Mouse (Mus musculus) kidney, adult 2 months (tissue): ENCODE results near the gene Ache.

Source experiments
- CTCF ChIP-seq: fragments of 200-500 bp; conservative IDR thresholded peaks from 2 replicates; pipeline ENCODE4 v1.5.1; 2011; ENCODE audit warnings: low read depth, mild to moderate bottlenecking, control low read depth, low read length, moderate library complexity, mixed read lengths; ENCODE audit not compliant: insufficient read depth, insufficient read length
- POLR2A ChIP-seq: fragments of 200-500 bp; IDR thresholded peaks from one replicate; pipeline ENCODE4 v1.6.1; 2011; ENCODE audit warnings: low read depth, low read length, control low read depth

GRCm38 (mm10) chr5:137339290-137339979, 52.1 kb downstream of the Ache start:
- TF ChIP-seq POLR2A, result no peak
- no peak for TF ChIP-seq CTCF
